Mouse (Mus musculus) limb, embryonic 14.5 days (tissue): ENCODE data around the gene Cep152. TPM values are rescaled to one million over a fixed set of nuclear protein-coding genes. Genes with fewer than 3 reads are reported as not detected.

Experiments
- ATAC-seq: fragments of 200-750 bp; cut with Nextera tagmentation; 2 replicates; pipeline ENCODE4 v1.8.0; 2017; ENCODE audit warnings: low read depth, moderate number of reproducible peaks, moderate TSS enrichment; ENCODE audit not compliant: low FRiP score
- DNase-seq: peaks from one replicate; pipeline ENCODE4 v3.0.0-alpha.2; 2015; ENCODE audit warnings: low spot score
- H3K27ac ChIP-seq: fragments of 300-500 bp; sonication (generic); replicated peaks from 2 replicates; pipeline ENCODE4 v1.5.1; 2014; ENCODE audit warnings: low read depth, mild to moderate bottlenecking, low read length, moderate library complexity, mixed read lengths
- H3K27me3 ChIP-seq: fragments of 300-500 bp; sonication (generic); 2 replicates; pipeline ENCODE4 v1.6.1; 2014; ENCODE audit warnings: low read length, mixed read lengths; ENCODE audit not compliant: control insufficient read depth, insufficient read depth
- H3K36me3 ChIP-seq: fragments of 300-500 bp; sonication (generic); 2 replicates; pipeline ENCODE4 v1.6.1; 2014; ENCODE audit warnings: mild to moderate bottlenecking, low read length, moderate library complexity, mixed read lengths; ENCODE audit not compliant: control insufficient read depth, insufficient read depth
- H3K4me1 ChIP-seq: fragments of 300-500 bp; sonication (generic); 2 replicates; pipeline ENCODE4 v1.6.1; 2014; ENCODE audit warnings: antibody characterized with exemption, low read length, mixed read lengths; ENCODE audit not compliant: control insufficient read depth, insufficient read depth
- H3K4me2 ChIP-seq: fragments of 300-500 bp; sonication (generic); replicated peaks from 2 replicates; pipeline ENCODE4 v1.6.1; 2014; ENCODE audit warnings: low read depth, mild to moderate bottlenecking, low read length, moderate library complexity; ENCODE audit not compliant: severe bottlenecking
- H3K4me3 ChIP-seq: fragments of 300-500 bp; sonication (generic); replicated peaks from 2 replicates; pipeline ENCODE4 v1.5.1; 2014; ENCODE audit warnings: low read length
- H3K9ac ChIP-seq: fragments of 300-500 bp; sonication (generic); 2 replicates; pipeline ENCODE4 v1.6.1; 2014; ENCODE audit warnings: mild to moderate bottlenecking, low read depth, low read length, moderate library complexity; ENCODE audit not compliant: severe bottlenecking
- H3K9me3 ChIP-seq: fragments of 300-500 bp; sonication (generic); 2 replicates; pipeline ENCODE4 v1.6.1; 2016; ENCODE audit warnings: low read length; ENCODE audit not compliant: control insufficient read depth
- POLR2A ChIP-seq: fragments of 200-500 bp; IDR thresholded peaks from 2 replicates; pipeline ENCODE4 v1.8.0; 2012; ENCODE audit warnings: inconsistent platforms, mild to moderate bottlenecking, moderate library complexity, borderline replicate concordance; ENCODE audit not compliant: insufficient read depth, insufficient read length; ENCODE audit errors: extremely low read depth
- WGBS: fragments of 180-500 bp; shearing (Covaris S2); extraction: QIAGEN DNeasy Blood & Tissue Kit; methylation state at CpG from one replicate; pipeline ENCODE4 v1.1.7; 2014; 5-methylcytosine and 5-hydroxymethylcytosine counted together
- polyA plus RNA-seq, 2 experiments: library from polyadenylated mRNA; depleted of rRNA in 1 of 2; stranded (reverse) in 1 of 2; unstranded in 1 of 2; fragments of >200 nt; fragmentation: Nextera tagmentation in 1 of 2; extraction: Ambion mirVana in 1 of 2; gene quantifications; 2 replicates each; pipeline versions ENCODE4 v1.2.1 to v1.2.3; 2012 to 2014

The Cep152 gene
- polyA plus RNA-seq, 2 experiments = 5.3 to 6.9 TPM

DNA sequence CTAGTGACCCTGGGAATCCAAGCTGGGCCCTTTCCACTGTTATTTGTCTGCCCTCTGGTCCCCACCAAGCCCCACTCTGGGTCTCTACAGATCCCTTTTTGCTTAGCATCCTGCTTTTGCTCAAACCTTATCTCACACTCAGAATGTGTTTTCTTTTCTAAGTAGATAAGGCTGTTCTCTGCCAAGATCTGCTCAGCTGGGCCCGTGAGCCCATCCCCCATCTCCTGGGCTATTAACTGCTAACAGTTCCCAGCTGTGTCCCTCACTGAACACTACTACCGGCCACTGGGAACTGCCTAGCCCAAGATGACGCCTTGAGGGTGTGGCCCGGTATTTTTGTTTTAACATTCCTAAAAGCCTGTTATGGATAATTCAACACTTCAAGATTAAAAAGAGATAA is 108.3 kb downstream of the Cep152 start:
- H3K9me3 ChIP-seq = no peaks in the 10 kb centered on the region
- no peak overlapping the region for H3K4me2 ChIP-seq
- H3K27me3 ChIP-seq = no peaks in the 10 kb centered on the region
- peak; percentile 52 for DNase-seq
- H3K9ac ChIP-seq = no peak overlapping the region
- H3K4me1 ChIP-seq = 0 out of 2 replicates have a peak, but pooled peaks cover 4% of the 10 kb centered on the region
- no peak for ATAC-seq
- H3K27ac ChIP-seq = no peak overlapping the region
- 5% methylated on average over 4 of the region's 4 CpGs for WGBS
- no peak for TF ChIP-seq POLR2A
- H3K36me3 ChIP-seq = no peaks in the 10 kb centered on the region
- H3K4me3 ChIP-seq = no peak overlapping the region

- Histone ChIP-seq H3K27ac (no peak overlapping the region), H3K36me3 (no peaks in the 10 kb centered on the region), H3K9me3 (no peaks in the 10 kb centered on the region), H3K4me2 (no peak overlapping the region), H3K4me1 (0 out of 2 replicates have a peak, but pooled peaks cover 4% of the 10 kb centered on the region), H3K4me3 (no peak overlapping the region), H3K27me3 (no peaks in the 10 kb centered on the region), H3K9ac (no peak overlapping the region)
- DNase-seq = no peak
- WGBS = 75% methylated on average over 12 of the region's 12 CpGs
- no peak for ATAC-seq
- no peak for TF ChIP-seq POLR2A
These were observed 109.4 kb downstream of the Cep152 start for GRCm38 (mm10) chr2:125515291-125516057.

DNA sequence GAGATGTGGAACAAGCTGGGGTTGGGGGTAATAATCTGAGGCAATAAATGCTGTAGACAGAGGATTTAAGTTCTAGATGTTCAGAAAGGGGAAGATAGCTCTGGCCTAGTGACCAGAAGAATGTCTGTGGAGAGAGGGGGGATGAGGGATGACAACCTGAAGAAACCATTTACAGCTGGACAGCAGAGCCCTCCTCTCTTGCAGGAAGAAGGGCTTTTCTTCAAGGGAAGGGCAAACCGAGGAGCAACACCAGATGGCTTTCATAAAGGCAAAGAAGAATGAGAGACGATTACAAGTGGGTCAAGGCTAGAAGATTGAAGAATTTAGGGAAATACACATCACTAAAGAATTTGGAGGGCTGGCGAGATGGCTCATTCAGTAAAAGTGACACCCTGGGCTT is 110.5 kb downstream of the Cep152 start:
- Histone ChIP-seq H3K27me3 (no peaks in the 10 kb centered on the region), H3K4me2 (no peak overlapping the region), H3K4me1 (0 out of 2 replicates have a peak, but pooled peaks cover 4% of the 10 kb centered on the region), H3K36me3 (no peaks in the 10 kb centered on the region), H3K9me3 (no peaks in the 10 kb centered on the region), H3K9ac (no peak overlapping the region), H3K4me3 (no peak overlapping the region), H3K27ac (no peak overlapping the region)
- WGBS = 28% methylated on average over 3 of the region's 3 CpGs
- DNase-seq (no peak), ATAC-seq (no peak)
- no peak for TF ChIP-seq POLR2A

Other genes starting within 250 kb of the Cep152 start
- 0.19 and 0.24 TPM in 2 replicates for gene Gm9913, start 120.0 kb downstream of the Cep152 start, polyA plus RNA-seq (2012; rRNA removed)
- 0.40 and 0.75 TPM in 2 replicates for gene Gm9913, start 120.0 kb downstream of the Cep152 start, polyA plus RNA-seq (2014; fragmentation: Nextera tagmentation; extraction: Ambion mirVana)
- gene Fbn1, start 117.1 kb downstream of the Cep152 start, polyA plus RNA-seq (2012; rRNA removed) = 29.5 and 31.4 TPM in 2 replicates
- gene Fbn1, start 117.1 kb downstream of the Cep152 start, polyA plus RNA-seq (2014; fragmentation: Nextera tagmentation; extraction: Ambion mirVana) = 47.0 and 49.4 TPM in 2 replicates
- 143 and 182 TPM in 2 replicates for gene Eid1, start 48.0 kb upstream of the Cep152 start, polyA plus RNA-seq (2012; rRNA removed)
- 298 and 313 TPM in 2 replicates for gene Eid1, start 48.0 kb upstream of the Cep152 start, polyA plus RNA-seq (2014; fragmentation: Nextera tagmentation; extraction: Ambion mirVana)
- 1.2 and 1.3 TPM in 2 replicates for gene Shc4, start 99.0 kb upstream of the Cep152 start, polyA plus RNA-seq (2012; rRNA removed)
- gene Shc4, start 99.0 kb upstream of the Cep152 start, polyA plus RNA-seq (2014; fragmentation: Nextera tagmentation; extraction: Ambion mirVana) = 0.74 and 1.1 TPM in 2 replicates
- 14.5 and 15.2 TPM in 2 replicates for gene Secisbp2l, start 157.8 kb upstream of the Cep152 start, polyA plus RNA-seq (2012; rRNA removed)
- 22.6 and 25.6 TPM in 2 replicates for gene Secisbp2l, start 157.8 kb upstream of the Cep152 start, polyA plus RNA-seq (2014; fragmentation: Nextera tagmentation; extraction: Ambion mirVana)
- 29.2 and 30.5 TPM in 2 replicates for gene Galk2, start 234.0 kb upstream of the Cep152 start, polyA plus RNA-seq (2012; rRNA removed)
- gene Galk2, start 234.0 kb upstream of the Cep152 start, polyA plus RNA-seq (2014; fragmentation: Nextera tagmentation; extraction: Ambion mirVana) = 40.8 and 43.4 TPM in 2 replicates
- 49.0 and 75.1 TPM in 2 replicates for gene Cops2, start 234.0 kb upstream of the Cep152 start, polyA plus RNA-seq (2012; rRNA removed)
- gene Cops2, start 234.0 kb upstream of the Cep152 start, polyA plus RNA-seq (2014; fragmentation: Nextera tagmentation; extraction: Ambion mirVana) = 85.4 and 86.7 TPM in 2 replicates